Mouse (Mus musculus) hindbrain, embryonic 15.5 days (tissue): ENCODE results near the gene Pcdh15. TPM values are rescaled to one million over a fixed set of nuclear protein-coding genes. Genes with fewer than 3 reads are reported as not detected.
A peak's percentile ranks its signal among the peaks of the same experiment; 100 is the strongest.

Source experiments
- ATAC-seq: fragments of 200-750 bp; cut with Nextera tagmentation; 2 replicates; pipeline ENCODE4 v1.8.0; 2017; ENCODE audit warnings: low read depth, moderate number of reproducible peaks, moderate TSS enrichment; ENCODE audit not compliant: low FRiP score
- H3K27ac ChIP-seq: fragments of 300-500 bp; sonication (generic); replicated peaks from 2 replicates; pipeline ENCODE4 v1.5.1; 2015; ENCODE audit warnings: mild to moderate bottlenecking, inconsistent platforms
- H3K27me3 ChIP-seq: fragments of 300-500 bp; sonication (generic); 2 replicates; pipeline ENCODE4 v1.6.1; 2015; ENCODE audit warnings: control low read depth, inconsistent platforms
- H3K36me3 ChIP-seq: fragments of 300-500 bp; sonication (generic); 2 replicates; pipeline ENCODE4 v1.6.1; 2015; ENCODE audit warnings: control low read depth, inconsistent platforms
- H3K4me1 ChIP-seq: fragments of 300-500 bp; sonication (generic); replicated peaks from 2 replicates; pipeline ENCODE4 v1.6.1; 2015; ENCODE audit warnings: control low read depth, inconsistent platforms
- H3K4me2 ChIP-seq: fragments of 300-500 bp; sonication (generic); 2 replicates; pipeline ENCODE4 v1.6.1; 2015; ENCODE audit warnings: moderate library complexity, mild to moderate bottlenecking, inconsistent platforms
- H3K4me3 ChIP-seq: fragments of 300-500 bp; sonication (generic); 2 replicates; pipeline ENCODE4 v1.5.1; 2015; ENCODE audit warnings: mild to moderate bottlenecking, inconsistent platforms
- H3K9ac ChIP-seq: fragments of 300-500 bp; sonication (generic); 2 replicates; pipeline ENCODE4 v1.6.1; 2015; ENCODE audit warnings: inconsistent platforms
- H3K9me3 ChIP-seq: fragments of 300-500 bp; sonication (generic); 2 replicates; pipeline ENCODE4 v1.6.1; 2016; ENCODE audit warnings: control low read depth, inconsistent platforms
- WGBS: fragments of 180-500 bp; shearing (Covaris S2); methylation state at CpG from one replicate; pipeline ENCODE4 v1.1.7; 2015; 5-methylcytosine and 5-hydroxymethylcytosine counted together
- polyA plus RNA-seq: library from polyadenylated mRNA; unstranded; fragments of >200 nt; fragmentation: Nextera tagmentation; extraction: Ambion mirVana; gene quantifications from 2 replicates; pipeline ENCODE4 v1.2.1, GENCODE M21; 2015

Gene Pcdh15
- polyA plus RNA-seq, 1 experiment from 2014 or later = 13.8 TPM

- no peak overlapping the region for H3K4me2 ChIP-seq
- WGBS = 72% methylated on average over 5 of the region's 5 CpGs
- H3K9me3 ChIP-seq = no peaks in the 10 kb centered on the region
- no peak overlapping the region for H3K9ac ChIP-seq
- ATAC-seq = no peak
- H3K27me3 ChIP-seq = no peaks in the 10 kb centered on the region
- no peak overlapping the region for H3K4me3 ChIP-seq
- no peaks in the 10 kb centered on the region for H3K36me3 ChIP-seq
- no peak overlapping the region; the same call in 1 of the 2 replicates for H3K27ac ChIP-seq
- H3K4me1 ChIP-seq = no peaks in the 10 kb centered on the region
Observed at GRCm38 (mm10) chr10:73700519-73701286, 601.6 kb downstream of the Pcdh15 start.

- no peak overlapping the region for H3K27ac ChIP-seq
- H3K9me3 ChIP-seq = no peaks in the 10 kb centered on the region
- H3K4me1 ChIP-seq = no peaks in the 10 kb centered on the region
- H3K4me2 ChIP-seq = no peak overlapping the region
- ATAC-seq = no peak
- H3K9ac ChIP-seq = no peak overlapping the region
- H3K4me3 ChIP-seq = no peak overlapping the region
- H3K36me3 ChIP-seq = no peaks in the 10 kb centered on the region
- no peaks in the 10 kb centered on the region for H3K27me3 ChIP-seq
- WGBS = 89% methylated on average over 7 of the region's 7 CpGs
Observed at GRCm38 (mm10) chr10:73725566-73726240, 626.6 kb downstream of the Pcdh15 start.

GRCm38 (mm10) chr10:73733246-73733645, 634.1 kb downstream of the Pcdh15 start:
- Histone ChIP-seq H3K4me1 (no peaks in the 10 kb centered on the region), H3K27me3 (no peaks in the 10 kb centered on the region), H3K9me3 (no peaks in the 10 kb centered on the region), H3K4me3 (no peak overlapping the region), H3K27ac (no peak overlapping the region), H3K9ac (no peak overlapping the region), H3K36me3 (no peaks in the 10 kb centered on the region), H3K4me2 (no peak overlapping the region)
- 92% methylated on average over 7 of the region's 7 CpGs for WGBS
- ATAC-seq = no peak

GRCm38 (mm10) chr10:73749021-73749420, 649.9 kb downstream of the Pcdh15 start:
- Histone ChIP-seq H3K9me3 (no peaks in the 10 kb centered on the region), H3K27ac (no peak overlapping the region), H3K4me3 (no peak overlapping the region), H3K27me3 (no peaks in the 10 kb centered on the region), H3K36me3 (no peaks in the 10 kb centered on the region), H3K4me2 (no peak overlapping the region), H3K9ac (no peak overlapping the region), H3K4me1 (no peaks in the 10 kb centered on the region)
- ATAC-seq = no peak
- WGBS = 25% methylated on average over 2 of the region's 2 CpGs

- no peak for ATAC-seq
- Histone ChIP-seq H3K9ac (no peak overlapping the region), H3K4me2 (no peak overlapping the region), H3K4me3 (no peak overlapping the region), H3K4me1 (no peaks in the 10 kb centered on the region), H3K9me3 (no peaks in the 10 kb centered on the region), H3K36me3 (no peaks in the 10 kb centered on the region), H3K27ac (no peak overlapping the region), H3K27me3 (no peaks in the 10 kb centered on the region)
- WGBS = 52% methylated on average over 3 of the region's 3 CpGs
Observed at GRCm38 (mm10) chr10:73753876-73754275, 654.7 kb downstream of the Pcdh15 start.

GRCm38 (mm10) chr10:73782945-73783344, 683.8 kb downstream of the Pcdh15 start:
- H3K4me2 ChIP-seq = no peak overlapping the region
- H3K9me3 ChIP-seq = no peaks in the 10 kb centered on the region
- peaks cover 4% of the 10 kb centered on the region; the same call in 1 of the 2 replicates for H3K4me1 ChIP-seq
- WGBS = 54% methylated on average over 4 of the region's 4 CpGs
- H3K27ac ChIP-seq = no peak overlapping the region
- H3K9ac ChIP-seq = no peak overlapping the region
- no peaks in the 10 kb centered on the region for H3K36me3 ChIP-seq
- no peak for ATAC-seq
- H3K27me3 ChIP-seq = no peaks in the 10 kb centered on the region
- H3K4me3 ChIP-seq = no peak overlapping the region

GRCm38 (mm10) chr10:73788163-73788562, 689.0 kb downstream of the Pcdh15 start:
- no peak overlapping the region for H3K4me3 ChIP-seq
- no peak overlapping the region for H3K4me2 ChIP-seq
- no peaks in the 10 kb centered on the region for H3K27me3 ChIP-seq
- H3K27ac ChIP-seq = no peak overlapping the region
- no peaks in the 10 kb centered on the region for H3K9me3 ChIP-seq
- WGBS = 46% methylated on average over 3 of the region's 3 CpGs
- H3K36me3 ChIP-seq = no peaks in the 10 kb centered on the region
- H3K9ac ChIP-seq = no peak overlapping the region
- no peak for ATAC-seq
- H3K4me1 ChIP-seq = no peaks in the 10 kb centered on the region

GRCm38 (mm10) chr10:73805069-73805468, 705.9 kb downstream of the Pcdh15 start:
- Histone ChIP-seq H3K9ac (no peak overlapping the region), H3K4me3 (no peak overlapping the region), H3K4me1 (no peaks in the 10 kb centered on the region), H3K36me3 (no peaks in the 10 kb centered on the region), H3K9me3 (no peaks in the 10 kb centered on the region), H3K4me2 (no peak overlapping the region), H3K27me3 (no peaks in the 10 kb centered on the region), H3K27ac (no peak overlapping the region)
- 83% methylated on average over 4 of the region's 4 CpGs for WGBS
- no peak for ATAC-seq

- Histone ChIP-seq H3K27me3 (no peaks in the 10 kb centered on the region), H3K4me2 (no peak overlapping the region), H3K4me1 (no peaks in the 10 kb centered on the region), H3K27ac (no peak overlapping the region), H3K9me3 (no peaks in the 10 kb centered on the region), H3K4me3 (no peak overlapping the region), H3K9ac (no peak overlapping the region), H3K36me3 (no peaks in the 10 kb centered on the region)
- WGBS = 77% methylated on average over 8 of the region's 8 CpGs
- no peak for ATAC-seq
Observed at GRCm38 (mm10) chr10:73812311-73812710, 713.2 kb downstream of the Pcdh15 start.

GRCm38 (mm10) chr10:73821657-73822583, 722.8 kb downstream of the Pcdh15 start:
- Histone ChIP-seq H3K36me3 (no peaks in the 10 kb centered on the region), H3K27me3 (no peaks in the 10 kb centered on the region), H3K9ac (peak overlapping the region; percentile 40; the same call in 1 of the 2 replicates), H3K4me1 (peaks cover 15% of the 10 kb centered on the region), H3K9me3 (no peaks in the 10 kb centered on the region), H3K4me2 (peak overlapping the region; percentile 68), H3K27ac (no peak overlapping the region; the same call in 1 of the 2 replicates), H3K4me3 (peak overlapping the region; percentile 38)
- WGBS = 27% methylated on average over 22 of the region's 22 CpGs
- ATAC-seq = peak; percentile 93

- Histone ChIP-seq H3K9ac (no peak overlapping the region), H3K27ac (no peak overlapping the region), H3K4me1 (peaks cover 15% of the 10 kb centered on the region), H3K27me3 (no peaks in the 10 kb centered on the region), H3K36me3 (no peaks in the 10 kb centered on the region), H3K4me2 (no peak overlapping the region), H3K9me3 (no peaks in the 10 kb centered on the region), H3K4me3 (no peak overlapping the region)
- 82% methylated on average over 4 of the region's 4 CpGs for WGBS
- ATAC-seq = no peak
Observed at GRCm38 (mm10) chr10:73823214-73823613, 724.1 kb downstream of the Pcdh15 start.

- Histone ChIP-seq H3K27me3 (no peaks in the 10 kb centered on the region), H3K4me2 (peak overlapping the region; percentile 34), H3K4me1 (peaks cover 14% of the 10 kb centered on the region), H3K4me3 (no peak overlapping the region), H3K27ac (no peak overlapping the region), H3K9me3 (no peaks in the 10 kb centered on the region), H3K36me3 (no peaks in the 10 kb centered on the region), H3K9ac (no peak overlapping the region)
- 49% methylated on average over 8 of the region's 8 CpGs for WGBS
- ATAC-seq = no peak
Observed at GRCm38 (mm10) chr10:73826354-73826753, 727.2 kb downstream of the Pcdh15 start.
